In the genomic region with DNA sequence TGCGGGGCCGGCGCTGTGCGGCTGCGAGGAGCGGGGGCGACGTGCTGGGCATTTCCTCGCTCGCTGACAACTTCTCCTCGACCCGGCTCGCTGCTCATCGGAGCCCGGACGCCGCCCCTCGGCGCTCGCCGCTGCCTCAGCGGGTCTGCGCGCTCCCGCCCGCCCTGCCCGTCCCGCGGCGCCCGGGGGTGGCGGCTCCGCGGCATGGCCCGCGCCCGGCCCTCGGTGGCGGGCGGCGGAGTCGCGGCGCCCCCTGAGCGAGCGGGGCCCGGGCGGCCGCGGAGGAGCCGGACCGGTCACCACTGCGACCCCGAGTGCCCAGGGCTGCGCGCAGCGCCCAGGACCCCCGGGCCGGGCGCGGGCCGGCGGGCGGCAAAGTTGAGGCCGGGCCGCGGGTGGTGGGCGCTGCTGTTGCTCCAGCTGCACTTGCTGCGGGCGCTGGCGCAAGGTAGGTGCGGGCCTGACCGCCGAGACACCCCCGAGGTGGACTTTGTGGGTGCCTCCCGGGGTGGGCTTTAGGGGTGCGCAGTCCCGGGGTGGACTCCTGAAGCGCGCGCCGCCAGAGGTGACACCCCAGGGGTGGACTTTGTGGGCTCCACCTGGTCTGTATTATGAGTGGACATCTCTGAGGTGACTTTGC, we compare ENCODE assay signal across 8 mouse cellular contexts. TPM values are rescaled to one million over a fixed set of nuclear protein-coding genes. Genes with fewer than 3 reads are reported as not detected.
DNase-seq lines count a peak whose midpoint lies in the region; ATAC-seq and TF ChIP-seq lines count a peak whose summit lies in the region.

No protein-coding gene starts in this region.

- ATAC-seq in heart, embryonic 14.5 days (ENCODE audit: insufficient number of reproducible peaks, insufficient read depth, low FRiP score, low read depth) = peak; percentile 32
- no peak for ATAC-seq in hindbrain, embryonic 14.5 days (ENCODE audit: low FRiP score)
- peak; percentile 57 for ATAC-seq in midbrain, embryonic 15.5 days (replicated peaks)
- no peak for ATAC-seq in monocyte, adult 5-6 weeks (replicated peaks; ENCODE audit: insufficient number of reproducible peaks, low FRiP score, low TSS enrichment, poor library complexity, severe bottlenecking)

- H3K4me3 ChIP-seq in heart, embryonic 14.5 days (ENCODE audit: control insufficient read depth in 1 of 2, insufficient read depth in 1 of 2, low read depth in 1 of 2, low read length in 2 of 2) = peak overlapping the region; percentile 69 to 79
- H3K4me3 ChIP-seq in ES-E14 (ENCODE audit: insufficient read depth in 1 of 2, low read depth in 1 of 2, low read length in 2 of 2, poor library complexity in 1 of 2, severe bottlenecking in 1 of 2) = peak overlapping the region; percentile 75 to 88
- peak overlapping the region; percentile 58 for H3K4me3 ChIP-seq in hindbrain, embryonic 14.5 days (replicated peaks; ENCODE audit: low read length)
- H3K4me3 ChIP-seq in midbrain, embryonic 15.5 days = peak overlapping the region; percentile 56

- H3K36me3 ChIP-seq in heart, embryonic 14.5 days (ENCODE audit: control insufficient read depth, insufficient read depth, low read length) = no peaks in the 10 kb centered on the region
- no peaks in the 10 kb centered on the region for H3K36me3 ChIP-seq in ES-E14 (ENCODE audit: control insufficient read depth, insufficient read depth, low read length, poor library complexity, severe bottlenecking)
- no peaks in the 10 kb centered on the region for H3K36me3 ChIP-seq in hindbrain, embryonic 14.5 days (replicated peaks; ENCODE audit: control insufficient read depth, insufficient read depth)
- no peaks in the 10 kb centered on the region for H3K36me3 ChIP-seq in midbrain, embryonic 15.5 days (replicated peaks)

- peaks cover 7% of the 10 kb centered on the region; the same call in 1 of the 2 replicates for H3K27me3 ChIP-seq in heart, embryonic 14.5 days (ENCODE audit: control insufficient read depth, insufficient read depth, low read length)
- peaks cover 36% of the 10 kb centered on the region for H3K27me3 ChIP-seq in hindbrain, embryonic 14.5 days (ENCODE audit: control insufficient read depth, insufficient read depth, low read length)
- peaks cover 22% of the 10 kb centered on the region for H3K27me3 ChIP-seq in midbrain, embryonic 15.5 days (replicated peaks)

- H3K4me1 ChIP-seq in heart, embryonic 14.5 days (ENCODE audit: control insufficient read depth in 2 of 2, insufficient read depth in 2 of 2, low read length in 2 of 2) = peaks cover 10 to 24% of the 10 kb centered on the region in 2 experiments
- peaks cover 0 to 12% of the 10 kb centered on the region in 2 experiments; a peak in 1 of 4 replicates for H3K4me1 ChIP-seq in ES-E14 (ENCODE audit: control insufficient read depth in 2 of 2, insufficient read depth in 2 of 2, low read length in 2 of 2, poor library complexity in 1 of 2)
- peaks cover 18% of the 10 kb centered on the region for H3K4me1 ChIP-seq in hindbrain, embryonic 14.5 days (replicated peaks; ENCODE audit: control insufficient read depth, insufficient read depth, low read length)
- H3K4me1 ChIP-seq in midbrain, embryonic 15.5 days = peaks cover 35% of the 10 kb centered on the region

- DNase-seq in heart, adult 8-10 months (ENCODE audit: low spot score) = no peak
- no peak for DNase-seq in ES-E14 (ENCODE audit: low read depth, low spot score)
- DNase-seq in cerebellum, postnatal 14 days = peak; percentile 29 to 30
- no peak for DNase-seq in hindbrain, embryonic 14.5 days (ENCODE audit: low spot score)
- no peak for DNase-seq in T-cell, adult 2 months (ENCODE audit: low spot score)

- H3K9me3 ChIP-seq in heart, embryonic 14.5 days (ENCODE audit: control insufficient read depth, low read length) = no peaks in the 10 kb centered on the region
- no peaks in the 10 kb centered on the region for H3K9me3 ChIP-seq in ES-E14 (ENCODE audit: control insufficient read depth, insufficient read depth, low read depth, low read length)
- H3K9me3 ChIP-seq in hindbrain, embryonic 14.5 days (ENCODE audit: control insufficient read depth, low read length) = no peaks in the 10 kb centered on the region
- no peaks in the 10 kb centered on the region for H3K9me3 ChIP-seq in midbrain, embryonic 15.5 days

- 2% methylated on average over 46 of the region's 82 CpGs for WGBS in heart, embryonic 14.5 days
- under 1% methylated on average over 34 of the region's 82 CpGs for WGBS in hindbrain, embryonic 14.5 days
- under 1% methylated on average over 58 of the region's 82 CpGs for WGBS in midbrain, embryonic 15.5 days

- peak overlapping the region; percentile 17 to 79; a peak in 2 of 4 replicates for H3K27ac ChIP-seq in heart, embryonic 14.5 days (replicated peaks in 1 of 2; ENCODE audit: control insufficient read depth in 1 of 2, insufficient read depth in 1 of 2, low read depth in 2 of 2, low read length in 2 of 2)
- H3K27ac ChIP-seq in ES-E14 (ENCODE audit: insufficient read depth, low read depth, low read length, poor library complexity, severe bottlenecking) = no peak overlapping the region
- peak overlapping the region; percentile 74 for H3K27ac ChIP-seq in hindbrain, embryonic 14.5 days
- peak overlapping the region; percentile 58 for H3K27ac ChIP-seq in midbrain, embryonic 15.5 days

- H3K4me2 ChIP-seq in heart, embryonic 14.5 days (ENCODE audit: low read length) = peak overlapping the region; percentile 94
- H3K4me2 ChIP-seq in hindbrain, embryonic 14.5 days (replicated peaks) = peak overlapping the region; percentile 88
- peak overlapping the region; percentile 95 for H3K4me2 ChIP-seq in midbrain, embryonic 15.5 days

- in situ Hi-C loops in ES-E14 (cut with MboI; ENCODE audit: low sequenced_read_pairs in 2 of 2, unreplicated experiment in 2 of 2) = no loop called here

- peak overlapping the region; percentile 90 for H3K9ac ChIP-seq in heart, embryonic 14.5 days (ENCODE audit: low read length)
- peak overlapping the region; percentile 81 for H3K9ac ChIP-seq in ES-E14 (ENCODE audit: insufficient read depth, low read depth, low read length, poor library complexity, severe bottlenecking)
- peak overlapping the region; percentile 69 for H3K9ac ChIP-seq in hindbrain, embryonic 14.5 days
- peak overlapping the region; percentile 60 for H3K9ac ChIP-seq in midbrain, embryonic 15.5 days

TF ChIP-seq in ES-E14, 5 proteins besides CTCF, POLR2A, EP300 and RAD21:
- TF ChIP-seq ZC3H11A (IDR thresholded peaks at IDR 0.05; ENCODE audit: borderline replicate concordance, low read depth, low read length) (no peak), ZNF384 (IDR thresholded peaks at IDR 0.05; ENCODE audit: low read depth, low read length) (no peak), HCFC1 (IDR thresholded peaks at IDR 0.05; ENCODE audit: borderline replicate concordance, insufficient read depth, low read length) (no peak), CHD2 (IDR thresholded peaks at IDR 0.05; ENCODE audit: low read depth, low read length) (no peak), MAFK (IDR thresholded peaks at IDR 0.05; ENCODE audit: insufficient read depth, low read depth, low read length) (no peak)

RNA-seq across cellular contexts. Expression of gene Sdk1, which starts 0.5 kb away (rescaled TPM):
- polyA plus RNA-seq in heart, embryonic 14.5 days (2014; fragmentation: Nextera tagmentation; extraction: Ambion mirVana) = 2.0 and 2.5 TPM in 2 replicates
- 1 to 10 TPM in 2 of 4 experiments, under 1 TPM in 2; 0.63 to 1.6 (median 0.97) TPM for total RNA-seq in heart, adult 8-10 months (2022)
- total RNA-seq in ES-E14 (2012; rRNA removed) = 0.79 and 1.2 TPM in 2 replicates
- 2.5 TPM in 2 replicates for polyA plus RNA-seq in hindbrain, embryonic 14.5 days (2014; fragmentation: Nextera tagmentation; extraction: Ambion mirVana)
- polyA plus RNA-seq in midbrain, embryonic 15.5 days (2015; fragmentation: Nextera tagmentation; extraction: Ambion mirVana) = 2.7 and 3.1 TPM in 2 replicates
- not detected in 3 replicates for total RNA-seq in monocyte, adult 5-6 weeks (2017)

Comparison
In these comparisons a context has a peak if more than half of its experiments do, and no peak if none do; other contexts are left out.
1. ATAC-seq: peak in heart, embryonic 14.5 days (single experiment) and midbrain, embryonic 15.5 days (single experiment); none in hindbrain, embryonic 14.5 days (single experiment) and monocyte, adult 5-6 weeks (single experiment).
2. DNase-seq: peak in cerebellum, postnatal 14 days (2 of 2); none in heart, adult 8-10 months (single experiment), ES-E14 (single experiment), hindbrain, embryonic 14.5 days (single experiment) and T-cell, adult 2 months (single experiment).
3. Peak in every context shown above with its lines, with median percentiles within 50 percentile points of each other: H3K4me2 ChIP-seq, H3K4me3 ChIP-seq and H3K9ac ChIP-seq.